Mouse (Mus musculus) mouse embryonic stem cell (cell line): ENCODE measurements at regions not wholly inside any gene's neighbourhood (a gene's known extent, or its start where the extent isn't known, plus 50 kb on each side); places are given as distances from the start of the nearest gene placed in this dataset.

Source experiments
- in situ Hi-C, 2 experiments: fragments of 300-500 bp; cut with MboI; formaldehyde crosslinking; loops; 1 replicate in 1 of 2; 3 replicates in 1 of 2; pipeline ENCODE4 v1.14.3; 2019 to 2020; ENCODE audit warnings: low sequenced_read_pairs in 2 of 2, low pct_unique_long_range_greater_than_20kb in 1 of 2, mixed read lengths in 1 of 2; ENCODE audit not compliant: unreplicated experiment in 1 of 2

DNA sequence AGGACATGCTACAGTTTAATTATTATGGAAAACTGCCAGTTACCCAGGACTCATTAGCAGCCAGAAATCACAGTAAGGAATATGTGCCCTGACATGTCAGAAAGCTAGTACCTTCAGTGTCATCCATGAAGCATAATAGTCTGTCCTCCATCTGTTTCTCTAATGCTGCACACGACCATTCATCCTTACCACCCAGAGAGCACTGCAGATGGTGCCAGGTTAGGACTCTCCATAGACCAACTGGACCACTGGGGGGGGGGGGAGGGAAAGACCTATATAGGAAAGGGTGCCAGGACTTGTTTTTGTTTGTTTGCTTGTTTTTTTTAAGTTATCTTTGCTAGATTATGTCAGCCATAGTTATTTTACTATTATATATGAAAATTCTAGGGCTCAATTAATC is 237.1 kb downstream of the H2al1n start:
- in situ Hi-C loops: loop anchor here in 1 of 2 experiments (25.0 kb wide), 1 partner anchor 136 kb away; no protein-coding TSS in a partner anchor
